Mouse (Mus musculus): Measurements from ENCODE around the gene Psmb9. TPM values are rescaled to one million over a fixed set of nuclear protein-coding genes. Genes with fewer than 3 reads are reported as not detected.
"Not testable (repeated sequence)": the region's sequence is repeated elsewhere in the genome, so short reads cannot be mapped to it uniquely, and the experiment has no call there.

Gene Psmb9
- total RNA-seq, 2 experiments from 2014 or later: 2.5 to 3.8 TPM

DNA sequence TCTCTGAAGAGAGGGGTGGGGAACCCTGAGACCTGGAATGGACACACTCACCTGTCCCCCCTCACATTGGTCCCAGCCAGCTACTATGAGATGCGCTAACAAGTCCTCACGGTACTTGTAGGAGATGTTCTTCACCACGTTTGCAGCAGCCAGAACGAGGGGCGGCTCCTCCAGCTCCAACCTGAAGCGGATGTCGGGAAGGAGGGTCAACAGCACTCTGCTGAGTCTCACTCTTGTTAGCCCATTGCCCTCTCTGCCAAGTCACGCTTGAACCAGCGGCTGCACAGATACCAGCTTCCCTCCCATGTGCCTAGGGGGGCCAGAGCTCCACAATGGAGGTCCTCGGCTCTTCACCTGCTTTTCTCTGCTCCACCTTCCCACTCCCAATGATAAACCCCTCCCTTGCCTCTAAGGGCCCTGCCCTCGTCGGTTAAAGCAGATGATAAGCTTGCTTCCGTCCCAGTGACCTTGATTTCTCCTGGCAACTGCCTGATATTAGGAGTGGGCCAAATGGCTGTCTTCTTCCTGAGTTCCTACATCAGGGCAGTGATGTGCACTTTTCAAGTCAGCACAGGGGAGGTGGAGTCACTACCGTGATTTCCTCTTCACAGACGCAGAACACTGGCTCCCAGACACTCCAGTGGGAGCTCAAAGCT lies 3.9 kb downstream of the Psmb9 start:
- no peak for DNase-seq

GRCm38 (mm10) chr17:34179913-34180859 lies 7.4 kb downstream of the Psmb9 start:
- no peak for DNase-seq

- no peak for DNase-seq
Measured at GRCm38 (mm10) chr17:34179019-34179418, 8.5 kb downstream of the Psmb9 start.

DNA sequence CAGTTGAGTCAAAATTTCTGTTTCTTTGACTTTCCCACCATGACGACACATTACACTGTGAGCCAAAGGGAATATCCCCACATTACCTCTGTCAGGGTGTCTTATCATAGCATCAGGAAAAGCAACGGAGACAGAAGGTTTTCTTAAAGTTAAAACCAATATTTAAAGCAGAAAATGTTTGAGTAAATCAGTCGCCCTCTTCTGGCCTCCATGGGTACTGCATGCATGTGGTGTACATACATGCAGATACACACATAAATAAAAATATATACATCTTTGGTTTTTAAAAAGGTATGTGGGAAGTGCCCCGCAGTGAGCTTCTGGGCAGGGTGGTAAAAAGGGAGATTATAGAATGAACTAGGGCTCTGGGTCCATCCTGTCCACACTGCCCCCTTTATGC lies 10.4 kb downstream of the Psmb9 start:
- DNase-seq: no peak

GRCm38 (mm10) chr17:34174075-34174474 lies 13.5 kb downstream of the Psmb9 start:
- DNase-seq: no peak

DNA sequence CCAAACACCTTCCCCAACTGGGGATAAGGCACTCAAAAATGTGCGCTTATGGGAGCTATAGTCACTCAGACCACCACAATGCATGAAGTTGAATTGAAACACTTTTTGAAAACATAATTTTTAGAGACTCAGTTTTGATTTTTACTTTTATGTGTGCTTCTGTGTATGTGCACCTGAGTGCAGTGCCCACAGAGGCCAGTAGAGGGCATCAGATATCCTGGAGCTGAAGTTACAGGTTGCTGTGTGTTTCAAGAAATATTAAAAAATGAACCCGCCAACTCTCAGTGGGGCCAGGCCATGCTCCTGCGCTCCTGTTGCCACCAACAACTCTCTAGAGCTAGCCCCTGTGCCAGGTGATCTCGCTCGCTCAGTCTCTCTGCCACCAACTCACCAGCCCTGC lies 15.0 kb downstream of the Psmb9 start:
- DNase-seq: no peak

DNA sequence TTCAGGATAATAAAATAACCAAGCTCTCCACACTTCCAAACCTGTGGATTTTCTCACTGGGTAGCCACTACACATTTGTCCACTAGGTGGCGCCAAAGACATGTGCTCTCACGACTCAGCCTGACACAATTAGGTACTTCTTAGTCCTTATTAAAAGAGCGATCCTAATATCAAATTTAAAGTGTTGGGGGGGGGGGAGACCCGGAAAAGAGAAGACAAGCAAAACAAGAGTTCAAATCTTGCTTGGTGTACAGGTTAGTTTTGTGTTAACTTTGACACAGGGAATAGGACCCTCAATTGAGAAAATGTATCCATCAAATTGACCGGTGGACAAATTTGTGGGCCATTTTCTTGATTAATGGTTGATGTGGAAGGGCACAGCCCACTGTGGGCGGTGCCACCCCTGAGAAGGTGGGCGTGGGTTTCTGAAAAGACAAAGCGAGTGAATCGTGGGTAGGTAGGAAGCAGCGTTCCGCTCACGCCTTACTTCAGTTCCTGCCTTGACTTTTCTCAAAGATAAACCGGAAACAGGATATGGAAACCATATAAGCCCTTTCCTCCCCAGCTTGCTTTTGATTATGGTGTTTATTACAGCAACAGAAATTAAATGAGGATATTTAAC lies 16.6 kb downstream of the Psmb9 start:
- peak; percentile 88 for DNase-seq

GRCm38 (mm10) chr17:34170487-34170876 lies 17.1 kb downstream of the Psmb9 start:
- DNase-seq: no peak

GRCm38 (mm10) chr17:34169279-34169678 lies 18.3 kb downstream of the Psmb9 start:
- DNase-seq: peak; percentile 62

DNA sequence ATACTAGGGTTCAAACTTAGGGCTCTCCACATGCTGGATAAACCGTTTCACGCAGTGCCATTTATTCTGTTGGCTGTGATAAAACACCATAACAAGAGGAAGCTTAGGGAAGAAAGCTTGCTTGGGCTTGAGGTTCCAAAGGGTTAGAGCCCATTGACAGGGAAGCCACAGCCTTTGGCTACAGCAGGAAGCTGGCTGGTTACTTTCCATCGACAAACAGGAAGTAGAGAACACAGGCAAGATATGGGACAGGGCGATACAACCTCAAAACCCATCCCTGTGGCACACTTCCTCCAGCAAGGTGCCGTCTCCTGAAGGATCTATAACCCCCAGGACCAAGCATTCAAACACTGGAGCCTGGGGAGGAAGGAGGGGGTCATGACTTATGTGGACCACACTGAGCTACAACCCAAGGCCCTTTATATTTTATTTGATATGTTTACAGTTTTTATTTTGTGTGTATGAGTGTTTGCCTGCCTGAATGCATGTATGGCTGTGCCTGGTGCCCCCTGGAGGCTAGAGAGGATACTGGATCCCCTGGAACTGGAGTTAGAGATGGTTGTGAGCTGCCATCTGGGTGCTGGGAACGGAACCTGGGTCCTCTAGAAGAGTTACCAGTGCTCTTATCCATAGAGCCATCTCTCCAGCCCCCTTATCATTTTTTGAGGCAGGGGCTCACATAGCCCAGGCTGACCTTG lies 22.4 kb downstream of the Psmb9 start:
- no peak for DNase-seq

GRCm38 (mm10) chr17:34164202-34164895 lies 23.2 kb downstream of the Psmb9 start:
- DNase-seq: no peak

GRCm38 (mm10) chr17:34155534-34155933 lies 32.0 kb downstream of the Psmb9 start:
- no peak for DNase-seq

- peak; percentile 68 for DNase-seq
Measured at GRCm38 (mm10) chr17:34152923-34153322, 34.6 kb downstream of the Psmb9 start, which contains the start of gene H2-DMb1. Gene H2-DMb1 (plus strand): TSS chr17:34153072.

DNA sequence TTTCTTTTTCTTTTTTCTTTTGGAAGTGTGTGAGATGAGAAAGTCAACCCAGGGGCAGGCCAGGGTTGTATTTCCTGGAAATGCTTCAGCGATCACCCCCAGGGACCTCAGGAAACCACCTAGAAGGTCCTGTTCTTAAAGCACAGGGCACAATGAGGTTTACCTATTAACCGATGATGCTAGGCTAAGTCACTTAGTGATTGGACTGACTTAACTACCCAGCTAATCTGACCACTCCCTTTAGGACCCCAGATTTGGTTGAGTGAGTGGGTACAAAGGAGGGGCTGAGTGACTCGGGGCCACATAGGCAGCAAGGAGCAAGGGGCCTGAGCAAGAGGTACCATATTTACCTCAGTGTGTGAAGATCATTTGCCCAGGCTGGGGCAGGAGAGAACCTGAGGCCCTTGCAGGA lies 42.6 kb downstream of the Psmb9 start:
- DNase-seq: no peak

GRCm38 (mm10) chr17:34144221-34144620 lies 43.3 kb downstream of the Psmb9 start:
- DNase-seq: not testable (repeated sequence)

- no peak for DNase-seq
Measured at GRCm38 (mm10) chr17:34143461-34143860, 44.1 kb downstream of the Psmb9 start.

DNA sequence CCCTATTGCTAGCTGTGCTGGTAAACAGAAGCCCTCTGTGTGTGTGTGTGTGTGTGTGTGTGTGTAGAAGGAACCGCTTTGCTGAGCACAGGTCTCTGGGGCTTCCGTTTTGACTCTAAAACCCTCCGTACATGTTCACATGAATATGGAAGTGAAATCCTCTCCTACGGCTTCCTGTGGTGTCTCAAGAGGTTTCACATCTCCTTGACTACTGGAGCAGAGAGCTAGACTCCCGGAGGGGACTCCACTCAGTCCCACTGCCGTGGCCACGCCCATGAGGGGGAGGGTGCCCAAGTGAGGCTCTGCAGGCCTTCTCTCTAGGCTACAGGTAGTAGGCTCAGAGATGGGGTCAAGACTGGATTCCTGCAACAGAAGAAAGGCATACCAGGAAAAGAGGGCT lies 44.5 kb downstream of the Psmb9 start, which contains the start of gene H2-DMb2:
Gene H2-DMb2 (plus strand): TSS at position 275 of the 400 bp plus-strand sequence.
- DNase-seq: peak; percentile 70

DNA sequence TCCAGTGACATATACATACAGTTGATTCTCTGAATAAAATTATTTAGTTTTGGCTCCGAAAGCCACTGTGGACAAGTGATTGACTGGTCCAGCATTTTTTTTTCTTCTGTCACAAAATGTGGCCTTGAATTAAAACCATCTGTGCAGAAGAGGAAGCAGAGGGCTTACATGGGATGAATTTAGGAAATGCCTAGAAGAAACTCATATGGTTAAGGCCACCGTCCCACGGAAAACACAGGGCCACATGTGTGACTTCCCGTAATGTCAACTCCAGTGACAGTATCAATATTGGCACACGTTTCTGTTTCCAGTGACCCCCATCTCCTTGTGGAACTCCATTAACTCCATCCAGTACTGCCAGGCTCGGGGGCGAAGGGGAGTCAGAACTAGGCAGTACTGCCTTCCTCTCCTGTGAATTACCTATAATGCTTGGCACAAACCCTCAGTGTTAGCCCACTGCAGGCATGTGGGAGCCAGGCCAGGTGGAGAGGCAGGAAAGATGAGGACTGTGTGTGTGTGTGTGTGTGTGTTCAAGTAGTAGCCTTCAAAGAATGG lies 45.0 kb downstream of the Psmb9 start:
- DNase-seq: no peak

GRCm38 (mm10) chr17:34141448-34141847 lies 46.1 kb downstream of the Psmb9 start:
- DNase-seq: no peak

DNA sequence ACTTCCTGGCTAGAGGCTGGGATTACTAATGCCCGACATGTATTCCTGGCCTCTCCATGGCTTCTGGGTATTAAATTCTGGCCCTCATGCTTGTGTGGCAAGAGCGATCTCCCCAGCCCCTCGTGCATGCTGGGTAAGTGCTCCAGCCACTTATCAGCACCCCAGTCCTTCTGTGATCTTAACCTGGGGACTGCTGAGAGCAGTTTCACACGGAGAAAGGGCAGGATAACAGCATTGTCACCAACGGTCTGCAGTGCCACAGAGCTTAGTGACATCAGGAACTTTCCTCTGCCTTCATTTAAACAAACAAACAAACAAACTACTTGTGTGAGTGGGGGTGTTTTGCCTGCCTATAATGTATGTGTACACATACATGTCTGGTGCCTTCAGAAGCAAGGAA lies 47.3 kb downstream of the Psmb9 start:
- no peak for DNase-seq

- DNase-seq: peak; percentile 44
Measured at GRCm38 (mm10) chr17:34139416-34139815, 48.1 kb downstream of the Psmb9 start.
